Mouse (Mus musculus) small intestine, adult 10 weeks (tissue): ENCODE data around the gene Srsf1. TPM values are rescaled to one million over a fixed set of nuclear protein-coding genes. Genes with fewer than 3 reads are reported as not detected.

Source experiments
- polyA plus RNA-seq: library from polyadenylated mRNA; stranded (reverse); fragments of 350-450 nt; fragmentation: Illumina TruSeq; extraction: RNeasy Lipid Tissue Mini Kit (QIAGEN cat#74804); gene quantifications from one replicate; pipeline ENCODE4 v1.2.3, GENCODE M21; 2014; ENCODE audit warnings: low replicate concordance

The Srsf1 gene
- polyA plus RNA-seq: 804 TPM

GRCm38 (mm10) chr11:88046944-88047794, at the start of gene Srsf1:
Gene Srsf1 (plus strand): TSS chr11:88047373.

GRCm38 (mm10) chr11:88067586-88068410, 20.6 kb downstream of the Srsf1 start, which contains the start of gene Vezf1:
Gene Vezf1 (plus strand): TSS chr11:88068279.

GRCm38 (mm10) chr11:88098021-88098729, 51.0 kb downstream of the Srsf1 start, which contains the start of gene Cuedc1:
Gene Cuedc1 (plus strand): TSS chr11:88098058.

Other genes with a start within 250 kb of the Srsf1 start
- gene Lpo, start 219.1 kb upstream of the Srsf1 start, polyA plus RNA-seq: not detected
- 0.63 TPM for gene Mks1, start 194.2 kb upstream of the Srsf1 start, polyA plus RNA-seq
- not detected for gene Epx, start 171.8 kb upstream of the Srsf1 start, polyA plus RNA-seq
- not detected for gene Olfr462, start 155.1 kb upstream of the Srsf1 start, polyA plus RNA-seq
- not detected for gene Olfr463, start 150.0 kb upstream of the Srsf1 start, polyA plus RNA-seq
- not detected for gene Olfr464, start 126.4 kb upstream of the Srsf1 start, polyA plus RNA-seq
- 110 TPM for gene Dynll2, start 59.8 kb upstream of the Srsf1 start, polyA plus RNA-seq
- 76.0 TPM for gene Vezf1, start 20.9 kb downstream of the Srsf1 start, polyA plus RNA-seq
- 0.59 TPM for gene Cuedc1, start 50.7 kb downstream of the Srsf1 start, polyA plus RNA-seq
- 91.4 TPM for gene Mrps23, start 157.0 kb downstream of the Srsf1 start, polyA plus RNA-seq
- not detected for gene Ccdc182, start 246.7 kb downstream of the Srsf1 start, polyA plus RNA-seq